Mouse (Mus musculus): ENCODE measurements at regions not wholly inside any gene's neighbourhood (a gene's known extent, or its start where the extent isn't known, plus 50 kb on each side); places are given as distances from the start of the nearest gene placed in this dataset. TPM values are rescaled to one million over a fixed set of nuclear protein-coding genes. Genes with fewer than 3 reads are reported as not detected.

Small RNA genes in the stretch of these regions (microRNA-seq; reads per million reads assigned to microRNA genes)
- not detected for gene Mir466f-4
